Mouse (Mus musculus) mesoderm, embryonic 11.5 days (tissue): ENCODE data around the gene Ttbk1.

Experiments used
- DNase-seq: peaks from one replicate; pipeline ENCODE4 v3.0.0-alpha.2; 2012; ENCODE audit warnings: low read depth, low spot score

The Ttbk1 gene

GRCm38 (mm10) chr17:46408478-46408877 lies 79.0 kb downstream of the Ttbk1 start:
- DNase-seq = no peak

GRCm38 (mm10) chr17:46394631-46395030 lies 92.8 kb downstream of the Ttbk1 start:
- no peak for DNase-seq

- peak; percentile 19 for DNase-seq
Measured at GRCm38 (mm10) chr17:46393012-46393411, 94.5 kb downstream of the Ttbk1 start.
